Mouse (Mus musculus) neural tube, embryonic 13.5 days (tissue): ENCODE data around the gene Aimp1. TPM values are rescaled to one million over a fixed set of nuclear protein-coding genes. Genes with fewer than 3 reads are reported as not detected.
A peak's percentile ranks its signal among the peaks of the same experiment; 100 is the strongest.

Experiments
- ATAC-seq: fragments of 200-750 bp; cut with Nextera tagmentation; 2 replicates; pipeline ENCODE4 v1.8.0; 2017; ENCODE audit warnings: low read depth, mild to moderate bottlenecking, moderate TSS enrichment, moderate library complexity
- H3K27ac ChIP-seq: fragments of 300-500 bp; sonication (generic); replicated peaks from 2 replicates; pipeline ENCODE4 v1.5.1; 2015; ENCODE audit warnings: moderate library complexity, mild to moderate bottlenecking, inconsistent platforms
- H3K27me3 ChIP-seq: fragments of 300-500 bp; sonication (generic); 2 replicates; pipeline ENCODE4 v1.6.1; 2015; ENCODE audit warnings: mild to moderate bottlenecking, inconsistent platforms
- H3K36me3 ChIP-seq: fragments of 300-500 bp; sonication (generic); 2 replicates; pipeline ENCODE4 v1.6.1; 2015; ENCODE audit warnings: mild to moderate bottlenecking, inconsistent platforms
- H3K4me1 ChIP-seq: fragments of 300-500 bp; sonication (generic); replicated peaks from 2 replicates; pipeline ENCODE4 v1.6.1; 2015; ENCODE audit warnings: inconsistent platforms
- H3K4me2 ChIP-seq: fragments of 300-500 bp; sonication (generic); 2 replicates; pipeline ENCODE4 v1.6.1; 2015; ENCODE audit warnings: inconsistent platforms, mild to moderate bottlenecking, moderate library complexity
- H3K4me3 ChIP-seq: fragments of 300-500 bp; sonication (generic); 2 replicates; pipeline ENCODE4 v1.5.1; 2015; ENCODE audit warnings: mild to moderate bottlenecking, inconsistent platforms
- H3K9ac ChIP-seq: fragments of 300-500 bp; sonication (generic); 2 replicates; pipeline ENCODE4 v1.6.1; 2015; ENCODE audit warnings: moderate library complexity, mild to moderate bottlenecking, inconsistent platforms
- H3K9me3 ChIP-seq: fragments of 300-500 bp; sonication (generic); 2 replicates; pipeline ENCODE4 v1.6.1; 2016; ENCODE audit warnings: inconsistent platforms
- whole genome bisulfite sequencing: fragments of 180-500 bp; shearing (Covaris S2); methylation state at CpG from one replicate; pipeline ENCODE4 v1.1.7; 2015; 5-methylcytosine and 5-hydroxymethylcytosine counted together
- polyA plus RNA-seq: library from polyadenylated mRNA; unstranded; fragments of >200 nt; fragmentation: Nextera tagmentation; extraction: Ambion mirVana; gene quantifications from 2 replicates; pipeline ENCODE4 v1.2.1, GENCODE M21; 2015

The Aimp1 gene
- polyA plus RNA-seq = 65.5 and 71.7 TPM in 2 replicates

- WGBS = 3% methylated on average over 27 of the region's 27 CpGs
- peaks cover 31% of the 10 kb centered on the region for H3K4me1 ChIP-seq
- peak within 1 kb of the TSS; percentile 90 for H3K9ac ChIP-seq
- H3K27me3 ChIP-seq = no peaks in the 10 kb centered on the region
- H3K9me3 ChIP-seq = no peaks in the 10 kb centered on the region
- ATAC-seq = no peak
- 0 out of 2 replicates have a peak, but pooled peaks cover 3% of the 10 kb centered on the region for H3K36me3 ChIP-seq
- peak within 1 kb of the TSS; percentile 84 for H3K4me3 ChIP-seq
- peak within 1 kb of the TSS; percentile 86 for H3K4me2 ChIP-seq
- H3K27ac ChIP-seq = peak within 1 kb of the TSS; percentile 91
These were observed at the start of gene Aimp1 for GRCm38 (mm10) chr3:132684231-132684928. TSS of gene Aimp1 (minus strand) at chr3:132684370.

GRCm38 (mm10) chr3:132724326-132724725 is 40.2 kb upstream of the Aimp1 start:
- Histone ChIP-seq H3K9ac (no peak overlapping the region), H3K36me3 (peaks cover 57% of the 10 kb centered on the region), H3K4me3 (no peak overlapping the region), H3K4me2 (no peak overlapping the region), H3K27ac (no peak overlapping the region), H3K9me3 (no peaks in the 10 kb centered on the region), H3K27me3 (no peaks in the 10 kb centered on the region), H3K4me1 (no peaks in the 10 kb centered on the region)
- no peak for ATAC-seq
- WGBS = 89% methylated on average over 3 of the region's 3 CpGs

- no peak for ATAC-seq
- Histone ChIP-seq H3K9ac (no peak overlapping the region), H3K9me3 (no peaks in the 10 kb centered on the region), H3K27ac (no peak overlapping the region), H3K27me3 (no peaks in the 10 kb centered on the region), H3K4me2 (no peak overlapping the region), H3K36me3 (peaks cover 14% of the 10 kb centered on the region), H3K4me3 (no peak overlapping the region), H3K4me1 (no peaks in the 10 kb centered on the region)
- WGBS = 96% methylated on average over 4 of the region's 4 CpGs
These were observed 33.1 kb upstream of the Aimp1 start for GRCm38 (mm10) chr3:132717316-132717715.

- Histone ChIP-seq H3K9me3 (no peaks in the 10 kb centered on the region), H3K4me1 (no peaks in the 10 kb centered on the region), H3K4me3 (no peak overlapping the region), H3K36me3 (peaks cover 3% of the 10 kb centered on the region; the same call in 1 of the 2 replicates), H3K27me3 (no peaks in the 10 kb centered on the region), H3K9ac (no peak overlapping the region), H3K4me2 (no peak overlapping the region), H3K27ac (no peak overlapping the region)
- 79% methylated on average over 5 of the region's 5 CpGs for WGBS
- no peak for ATAC-seq
These were observed 29.7 kb upstream of the Aimp1 start for GRCm38 (mm10) chr3:132713913-132714312.

- Histone ChIP-seq H3K9me3 (no peaks in the 10 kb centered on the region), H3K27ac (no peak overlapping the region), H3K9ac (no peak overlapping the region), H3K4me1 (no peaks in the 10 kb centered on the region), H3K36me3 (peaks cover 7% of the 10 kb centered on the region; the same call in 1 of the 2 replicates), H3K4me2 (no peak overlapping the region), H3K4me3 (no peak overlapping the region), H3K27me3 (no peaks in the 10 kb centered on the region)
- no peak for ATAC-seq
- WGBS = 86% methylated on average over 4 of the region's 4 CpGs
These were observed 22.8 kb upstream of the Aimp1 start for GRCm38 (mm10) chr3:132706977-132707376.

GRCm38 (mm10) chr3:132704216-132704615 is 20.0 kb upstream of the Aimp1 start:
- WGBS = 82% methylated on average over 3 of the region's 3 CpGs
- Histone ChIP-seq H3K27me3 (no peaks in the 10 kb centered on the region), H3K36me3 (0 out of 2 replicates have a peak, but pooled peaks cover 6% of the 10 kb centered on the region), H3K4me1 (no peaks in the 10 kb centered on the region), H3K9ac (no peak overlapping the region), H3K4me3 (no peak overlapping the region), H3K4me2 (no peak overlapping the region), H3K27ac (no peak overlapping the region), H3K9me3 (no peaks in the 10 kb centered on the region)
- no peak for ATAC-seq

GRCm38 (mm10) chr3:132701368-132701767 is 17.2 kb upstream of the Aimp1 start:
- 86% methylated on average over 3 of the region's 3 CpGs for WGBS
- Histone ChIP-seq H3K27me3 (no peaks in the 10 kb centered on the region), H3K4me3 (no peak overlapping the region), H3K4me1 (no peaks in the 10 kb centered on the region), H3K9me3 (no peaks in the 10 kb centered on the region), H3K36me3 (0 out of 2 replicates have a peak, but pooled peaks cover 6% of the 10 kb centered on the region), H3K4me2 (no peak overlapping the region), H3K27ac (no peak overlapping the region), H3K9ac (no peak overlapping the region)
- no peak; the same call in 1 of the 2 replicates for ATAC-seq

GRCm38 (mm10) chr3:132683447-132684230 is 531 bp downstream of the Aimp1 start, which contains the start of gene Tbck:
TSS of gene Tbck (plus strand) at chr3:132684144.
- ATAC-seq = peak; percentile 98
- Histone ChIP-seq H3K4me3 (peak within 1 kb of the TSS; percentile 84), H3K27ac (peak within 1 kb of the TSS; percentile 91), H3K36me3 (no peaks in the 10 kb centered on the region), H3K27me3 (no peaks in the 10 kb centered on the region), H3K9me3 (no peaks in the 10 kb centered on the region), H3K4me2 (peak within 1 kb of the TSS; percentile 86), H3K4me1 (peaks cover 31% of the 10 kb centered on the region), H3K9ac (peak within 1 kb of the TSS; percentile 90)
- WGBS = under 1% methylated on average over 42 of the region's 42 CpGs

- Histone ChIP-seq H3K36me3 (peaks cover 21% of the 10 kb centered on the region), H3K9ac (no peak overlapping the region), H3K27me3 (no peaks in the 10 kb centered on the region), H3K4me1 (peaks cover 9% of the 10 kb centered on the region), H3K4me3 (no peak overlapping the region), H3K9me3 (no peaks in the 10 kb centered on the region), H3K27ac (no peak overlapping the region), H3K4me2 (no peak overlapping the region)
- ATAC-seq = no peak
- 91% methylated on average over 2 of the region's 2 CpGs for WGBS
These were observed 6.7 kb downstream of the Aimp1 start for GRCm38 (mm10) chr3:132677494-132677893.

- WGBS = 61% methylated on average over 2 of the region's 2 CpGs
- H3K4me3 ChIP-seq = no peak overlapping the region
- H3K9me3 ChIP-seq = no peaks in the 10 kb centered on the region
- H3K4me1 ChIP-seq = no peaks in the 10 kb centered on the region
- no peak for ATAC-seq
- no peaks in the 10 kb centered on the region for H3K27me3 ChIP-seq
- H3K9ac ChIP-seq = no peak overlapping the region
- H3K27ac ChIP-seq = no peak overlapping the region
- peaks cover 27% of the 10 kb centered on the region for H3K36me3 ChIP-seq
- H3K4me2 ChIP-seq = no peak overlapping the region
These were observed 28.2 kb downstream of the Aimp1 start for GRCm38 (mm10) chr3:132655955-132656354.

GRCm38 (mm10) chr3:132653959-132654358 is 30.2 kb downstream of the Aimp1 start:
- 91% methylated on average over 7 of the region's 7 CpGs for WGBS

GRCm38 (mm10) chr3:132651776-132652175 is 32.4 kb downstream of the Aimp1 start:
- no peaks in the 10 kb centered on the region for H3K9me3 ChIP-seq
- H3K9ac ChIP-seq = no peak overlapping the region
- H3K4me1 ChIP-seq = no peaks in the 10 kb centered on the region
- H3K27ac ChIP-seq = no peak overlapping the region
- no peaks in the 10 kb centered on the region for H3K36me3 ChIP-seq
- H3K27me3 ChIP-seq = no peaks in the 10 kb centered on the region
- H3K4me2 ChIP-seq = no peak overlapping the region
- no peak overlapping the region for H3K4me3 ChIP-seq
- no peak for ATAC-seq
- whole genome bisulfite sequencing = 85% methylated on average over 3 of the region's 3 CpGs

More at GRCm38 (mm10) chr3:132653959-132654358, 30.2 kb downstream of the Aimp1 start:
- ATAC-seq = no peak
- H3K27ac ChIP-seq = no peak overlapping the region
- no peak overlapping the region for H3K9ac ChIP-seq
- peaks cover 7% of the 10 kb centered on the region for H3K36me3 ChIP-seq
- no peaks in the 10 kb centered on the region for H3K27me3 ChIP-seq
- no peak overlapping the region for H3K4me2 ChIP-seq
- no peaks in the 10 kb centered on the region for H3K9me3 ChIP-seq
- H3K4me1 ChIP-seq = no peaks in the 10 kb centered on the region
- H3K4me3 ChIP-seq = no peak overlapping the region
